Mouse (Mus musculus) heart, embryonic 16.5 days (tissue): Measurements from ENCODE around the gene Fam196a. TPM values are rescaled to one million over a fixed set of nuclear protein-coding genes. Genes with fewer than 3 reads are reported as not detected.

Experiments
- ATAC-seq: fragments of 200-750 bp; cut with Nextera tagmentation; replicated peaks from 2 replicates; pipeline ENCODE4 v1.8.0; 2017; ENCODE audit warnings: moderate number of reproducible peaks; ENCODE audit not compliant: insufficient read depth, low FRiP score; ENCODE audit errors: extremely low read depth
- H3K27ac ChIP-seq: fragments of 300-500 bp; sonication (generic); 2 replicates; pipeline ENCODE4 v1.5.1; 2014; ENCODE audit warnings: mild to moderate bottlenecking, low read length, control low read depth, moderate library complexity
- H3K27me3 ChIP-seq: fragments of 300-500 bp; sonication (generic); 2 replicates; pipeline ENCODE4 v1.6.1; 2014; ENCODE audit warnings: low read length, mixed read lengths; ENCODE audit not compliant: control insufficient read depth, insufficient read depth
- H3K36me3 ChIP-seq: fragments of 300-500 bp; sonication (generic); 2 replicates; pipeline ENCODE4 v1.6.1; 2014; ENCODE audit not compliant: control insufficient read depth, insufficient read depth
- H3K4me1 ChIP-seq: fragments of 300-500 bp; sonication (generic); 2 replicates; pipeline ENCODE4 v1.6.1; 2014; ENCODE audit warnings: low read length, mixed read lengths; ENCODE audit not compliant: control insufficient read depth, insufficient read depth
- H3K4me2 ChIP-seq: fragments of 300-500 bp; sonication (generic); 2 replicates; pipeline ENCODE4 v1.6.1; 2014; ENCODE audit warnings: low read depth, mild to moderate bottlenecking, control low read depth, low read length
- H3K4me3 ChIP-seq: fragments of 300-500 bp; sonication (generic); 2 replicates; pipeline ENCODE4 v1.5.1; 2014; ENCODE audit warnings: mild to moderate bottlenecking, control low read depth, low read length
- H3K9ac ChIP-seq: fragments of 300-500 bp; sonication (generic); 2 replicates; pipeline ENCODE4 v1.6.1; 2014; ENCODE audit warnings: low read length, control low read depth
- H3K9me3 ChIP-seq: fragments of 300-500 bp; sonication (generic); replicated peaks from 2 replicates; pipeline ENCODE4 v1.6.1; 2016; ENCODE audit warnings: low read length; ENCODE audit not compliant: control insufficient read depth
- WGBS: fragments of 180-500 bp; shearing (Covaris S2); extraction: QIAGEN DNeasy Blood & Tissue Kit; methylation state at CpG from one replicate; pipeline ENCODE4 v1.1.7; 2014; 5-methylcytosine and 5-hydroxymethylcytosine counted together
- polyA plus RNA-seq: library from polyadenylated mRNA; unstranded; fragments of >200 nt; fragmentation: Nextera tagmentation; extraction: Ambion mirVana; gene quantifications from 2 replicates; pipeline ENCODE4 v1.2.1, GENCODE M21; 2015

The Fam196a gene
- polyA plus RNA-seq: 1.3 and 1.5 TPM in 2 replicates

- Histone ChIP-seq H3K9me3 (no peaks in the 10 kb centered on the region), H3K27ac (no peak within 1 kb of the TSS), H3K4me1 (peaks cover 6% of the 10 kb centered on the region), H3K36me3 (no peaks in the 10 kb centered on the region), H3K4me3 (peak within 1 kb of the TSS; percentile 58), H3K27me3 (peaks cover 21% of the 10 kb centered on the region), H3K9ac (peak within 1 kb of the TSS; percentile 59), H3K4me2 (peak within 1 kb of the TSS; percentile 88)
- ATAC-seq: peak; percentile 59
- WGBS: under 1% methylated on average over 67 of the region's 71 CpGs
Observed at GRCm38 (mm10) chr7:134937927-134938609, at the start of gene Fam196a. Gene Fam196a, minus strand, starts transcription at chr7:134938430.

- H3K36me3 ChIP-seq: no peaks in the 10 kb centered on the region
- H3K4me1 ChIP-seq: no peaks in the 10 kb centered on the region
- H3K9me3 ChIP-seq: no peaks in the 10 kb centered on the region
- H3K9ac ChIP-seq: no peak overlapping the region
- H3K27ac ChIP-seq: no peak overlapping the region
- no peak for ATAC-seq
- H3K4me3 ChIP-seq: no peak overlapping the region
- H3K4me2 ChIP-seq: no peak overlapping the region
- no peaks in the 10 kb centered on the region for H3K27me3 ChIP-seq
- WGBS: 89% methylated on average over 2 of the region's 2 CpGs
Observed at GRCm38 (mm10) chr7:134961608-134962007, 23.4 kb upstream of the Fam196a start.

GRCm38 (mm10) chr7:134960871-134961270 lies 22.6 kb upstream of the Fam196a start:
- no peak for ATAC-seq

GRCm38 (mm10) chr7:134959086-134959485 lies 20.9 kb upstream of the Fam196a start:
- no peak for ATAC-seq
- Histone ChIP-seq H3K9me3 (no peaks in the 10 kb centered on the region), H3K4me3 (no peak overlapping the region), H3K4me1 (no peaks in the 10 kb centered on the region), H3K9ac (no peak overlapping the region), H3K36me3 (no peaks in the 10 kb centered on the region), H3K27ac (no peak overlapping the region), H3K4me2 (no peak overlapping the region), H3K27me3 (no peaks in the 10 kb centered on the region)
- WGBS: 78% methylated on average over 6 of the region's 6 CpGs

More at GRCm38 (mm10) chr7:134960871-134961270, 22.6 kb upstream of the Fam196a start:
- H3K9ac ChIP-seq: no peak overlapping the region
- no peaks in the 10 kb centered on the region for H3K27me3 ChIP-seq
- no peak overlapping the region for H3K4me2 ChIP-seq
- H3K4me3 ChIP-seq: no peak overlapping the region
- WGBS: 63% methylated on average over 4 of the region's 4 CpGs
- no peak overlapping the region for H3K27ac ChIP-seq
- H3K4me1 ChIP-seq: no peaks in the 10 kb centered on the region
- no peaks in the 10 kb centered on the region for H3K36me3 ChIP-seq
- H3K9me3 ChIP-seq: no peaks in the 10 kb centered on the region

- Histone ChIP-seq H3K27ac (no peak overlapping the region), H3K9me3 (no peaks in the 10 kb centered on the region), H3K27me3 (no peaks in the 10 kb centered on the region), H3K4me2 (no peak overlapping the region), H3K4me1 (peaks cover 2% of the 10 kb centered on the region; the same call in 1 of the 2 replicates), H3K9ac (no peak overlapping the region), H3K36me3 (no peaks in the 10 kb centered on the region), H3K4me3 (no peak overlapping the region)
- ATAC-seq: no peak
- WGBS: 84% methylated on average over 7 of the region's 7 CpGs
Observed at GRCm38 (mm10) chr7:134945925-134946716, 7.9 kb upstream of the Fam196a start.

GRCm38 (mm10) chr7:134943701-134944100 lies 5.5 kb upstream of the Fam196a start:
- no peak for ATAC-seq
- Histone ChIP-seq H3K27ac (no peak overlapping the region), H3K4me2 (no peak overlapping the region), H3K4me3 (no peak overlapping the region), H3K27me3 (no peaks in the 10 kb centered on the region), H3K36me3 (no peaks in the 10 kb centered on the region), H3K9ac (no peak overlapping the region), H3K4me1 (peaks cover 2% of the 10 kb centered on the region; the same call in 1 of the 2 replicates), H3K9me3 (no peaks in the 10 kb centered on the region)
- WGBS: 67% methylated on average over 7 of the region's 7 CpGs

GRCm38 (mm10) chr7:134943063-134943462 lies 4.8 kb upstream of the Fam196a start:
- H3K9ac ChIP-seq: no peak overlapping the region
- no peak overlapping the region for H3K4me2 ChIP-seq
- H3K4me3 ChIP-seq: no peak overlapping the region
- no peak overlapping the region for H3K27ac ChIP-seq
- 72% methylated on average over 6 of the region's 6 CpGs for WGBS
- H3K27me3 ChIP-seq: peaks cover 2% of the 10 kb centered on the region; the same call in 1 of the 2 replicates
- no peaks in the 10 kb centered on the region for H3K36me3 ChIP-seq
- H3K4me1 ChIP-seq: peaks cover 2% of the 10 kb centered on the region; the same call in 1 of the 2 replicates
- H3K9me3 ChIP-seq: no peaks in the 10 kb centered on the region
- ATAC-seq: no peak

- Histone ChIP-seq H3K36me3 (no peaks in the 10 kb centered on the region), H3K4me3 (no peak overlapping the region), H3K9ac (no peak overlapping the region), H3K9me3 (no peaks in the 10 kb centered on the region), H3K4me1 (peaks cover 8% of the 10 kb centered on the region), H3K27ac (no peak overlapping the region), H3K27me3 (peaks cover 14% of the 10 kb centered on the region), H3K4me2 (no peak overlapping the region)
- no peak for ATAC-seq
- 88% methylated on average over 6 of the region's 6 CpGs for WGBS
Observed at GRCm38 (mm10) chr7:134941891-134942290, 3.7 kb upstream of the Fam196a start.

GRCm38 (mm10) chr7:134937471-134937926 lies 731 bp downstream of the Fam196a start:
- H3K4me3 ChIP-seq: peak overlapping the region; percentile 58
- H3K27me3 ChIP-seq: peaks cover 21% of the 10 kb centered on the region
- WGBS: 1% methylated on average over 37 of the region's 37 CpGs
- H3K27ac ChIP-seq: no peak overlapping the region
- peaks cover 6% of the 10 kb centered on the region for H3K4me1 ChIP-seq
- peak overlapping the region; percentile 88 for H3K4me2 ChIP-seq
- ATAC-seq: peak; percentile 37; the same call in 1 of the 2 replicates
- no peaks in the 10 kb centered on the region for H3K36me3 ChIP-seq
- H3K9me3 ChIP-seq: no peaks in the 10 kb centered on the region
- H3K9ac ChIP-seq: peak overlapping the region; percentile 59
